Mouse (Mus musculus) A20 (cell line): ENCODE results near the gene Tuba1a.

Source experiments
- DNase-seq: peaks from one replicate; pipeline ENCODE4 v3.0.0-alpha.2; 2011; ENCODE audit warnings: low read depth, low spot score

Gene Tuba1a

GRCm38 (mm10) chr15:98953401-98954356 is at the start of gene Tuba1a, which contains the start of gene Gm49450:
Tuba1a (minus strand) TSS chr15:98953703.
Gm49450 (minus strand) TSS chr15:98953551.
- peak; percentile 99 for DNase-seq

DNA sequence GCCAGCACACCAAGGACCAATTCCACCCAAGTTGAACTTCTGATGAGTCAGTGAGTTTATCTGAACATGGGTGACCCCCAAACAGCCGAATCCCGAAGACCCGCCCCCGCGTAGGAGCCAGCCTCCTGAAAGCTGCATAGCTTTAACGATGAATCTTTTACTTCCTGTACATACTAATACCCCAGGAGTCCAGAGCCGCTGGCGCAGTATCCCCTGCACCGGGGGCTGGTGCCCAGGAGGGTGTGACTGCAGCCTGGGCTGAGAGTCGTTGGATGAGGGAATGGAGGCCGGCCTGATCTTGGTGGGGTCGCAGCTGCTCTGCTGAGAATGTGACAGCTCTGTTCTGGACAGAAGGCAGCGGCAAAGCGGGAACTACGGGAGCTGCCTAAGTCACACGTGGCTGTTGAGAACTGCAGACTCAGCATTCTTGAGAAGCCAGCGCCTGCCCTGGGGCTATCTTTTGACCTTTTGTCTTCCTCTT is 48.0 kb upstream of the Tuba1a start:
- no peak for DNase-seq

- peak; percentile 79 for DNase-seq
Measured at GRCm38 (mm10) chr15:99000535-99001283, 47.2 kb upstream of the Tuba1a start.

- DNase-seq = no peak
Measured at GRCm38 (mm10) chr15:98998775-98999157, 45.3 kb upstream of the Tuba1a start.

DNA sequence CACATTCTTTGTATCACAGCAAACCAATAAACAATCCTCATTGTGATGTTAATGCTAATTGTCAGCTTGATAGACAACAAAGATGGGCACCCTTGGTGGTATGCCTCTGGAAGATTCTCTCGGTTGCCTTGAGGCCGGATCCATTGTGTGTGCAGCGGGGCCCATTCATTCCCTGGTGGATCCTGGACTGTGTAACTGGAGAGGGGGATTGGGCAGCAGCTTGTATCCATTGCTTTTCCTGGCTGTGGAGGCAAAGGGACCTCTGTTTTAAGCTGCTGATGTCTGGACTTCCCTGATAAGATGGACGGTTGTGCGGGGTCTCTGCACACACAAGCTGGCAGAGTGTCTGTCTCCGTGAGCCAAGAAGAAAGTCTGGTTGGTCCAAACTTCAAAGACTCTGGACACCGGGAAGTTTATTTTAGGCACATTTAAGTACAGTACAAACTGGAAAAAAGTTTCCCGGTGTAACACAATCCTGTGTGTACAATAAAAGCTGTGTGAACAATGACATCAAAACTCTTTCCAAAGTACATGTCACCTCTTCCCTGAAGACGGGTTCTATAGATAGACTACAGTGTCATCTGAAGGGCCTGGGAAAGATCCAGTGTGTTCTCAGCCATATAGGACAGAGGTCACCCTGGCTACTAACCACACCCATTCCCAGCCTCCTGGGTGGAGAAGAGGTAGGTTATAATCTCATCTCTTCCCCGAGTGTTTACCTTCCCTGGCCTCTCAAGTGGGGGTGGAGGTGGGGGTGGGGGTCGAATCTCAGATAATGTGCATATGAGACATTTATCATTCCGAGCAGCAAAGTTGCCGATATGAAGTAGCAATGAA is 44.7 kb upstream of the Tuba1a start:
- no peak for DNase-seq

DNA sequence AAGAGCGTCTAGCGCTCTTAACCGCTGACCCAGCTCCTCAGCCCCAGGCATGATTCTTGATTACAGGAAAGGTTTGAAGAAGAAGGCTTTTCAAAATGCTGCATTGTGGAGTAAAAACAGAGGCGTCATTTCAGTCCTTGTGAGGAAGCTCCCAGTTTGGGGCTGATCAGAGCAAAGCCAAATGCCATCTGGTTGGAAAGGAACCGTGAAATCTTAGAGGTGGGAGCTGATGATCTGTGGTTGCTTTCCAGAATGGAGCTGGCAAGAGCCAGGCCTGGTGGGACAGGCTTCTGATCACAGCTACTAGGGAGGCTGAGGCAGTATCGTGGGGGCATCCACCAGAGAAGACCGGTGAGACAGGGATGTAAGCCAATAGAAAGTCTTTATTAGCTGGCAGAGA is 43.3 kb upstream of the Tuba1a start:
- no peak for DNase-seq

GRCm38 (mm10) chr15:98994957-98995520 is 41.5 kb upstream of the Tuba1a start:
- DNase-seq = no peak

DNA sequence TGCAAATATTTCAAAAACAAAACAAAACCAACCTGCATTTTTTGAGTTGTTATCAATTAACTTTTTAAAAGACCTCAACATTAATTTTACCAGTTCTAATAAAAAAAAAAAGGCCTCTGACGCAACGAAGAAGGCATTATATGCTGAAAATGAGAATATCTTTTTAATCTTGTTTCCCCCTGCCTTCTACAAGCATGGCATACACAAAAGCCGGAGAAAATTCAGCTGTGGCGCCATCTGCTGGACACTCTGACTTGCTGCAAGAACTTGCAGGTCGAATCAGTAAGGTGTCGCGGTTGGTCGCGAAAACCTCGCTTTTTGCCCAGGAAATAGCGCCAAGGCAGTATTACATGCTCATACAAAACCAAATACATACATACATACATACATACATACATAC is 40.4 kb upstream of the Tuba1a start:
- peak; percentile 92 for DNase-seq

- DNase-seq = peak; percentile 95
Measured at GRCm38 (mm10) chr15:98993093-98993793, 39.7 kb upstream of the Tuba1a start.

GRCm38 (mm10) chr15:98992086-98992912 is 38.8 kb upstream of the Tuba1a start:
- peak; percentile 92 for DNase-seq

GRCm38 (mm10) chr15:98991540-98992050 is 38.1 kb upstream of the Tuba1a start:
- DNase-seq = peak; percentile 30

DNA sequence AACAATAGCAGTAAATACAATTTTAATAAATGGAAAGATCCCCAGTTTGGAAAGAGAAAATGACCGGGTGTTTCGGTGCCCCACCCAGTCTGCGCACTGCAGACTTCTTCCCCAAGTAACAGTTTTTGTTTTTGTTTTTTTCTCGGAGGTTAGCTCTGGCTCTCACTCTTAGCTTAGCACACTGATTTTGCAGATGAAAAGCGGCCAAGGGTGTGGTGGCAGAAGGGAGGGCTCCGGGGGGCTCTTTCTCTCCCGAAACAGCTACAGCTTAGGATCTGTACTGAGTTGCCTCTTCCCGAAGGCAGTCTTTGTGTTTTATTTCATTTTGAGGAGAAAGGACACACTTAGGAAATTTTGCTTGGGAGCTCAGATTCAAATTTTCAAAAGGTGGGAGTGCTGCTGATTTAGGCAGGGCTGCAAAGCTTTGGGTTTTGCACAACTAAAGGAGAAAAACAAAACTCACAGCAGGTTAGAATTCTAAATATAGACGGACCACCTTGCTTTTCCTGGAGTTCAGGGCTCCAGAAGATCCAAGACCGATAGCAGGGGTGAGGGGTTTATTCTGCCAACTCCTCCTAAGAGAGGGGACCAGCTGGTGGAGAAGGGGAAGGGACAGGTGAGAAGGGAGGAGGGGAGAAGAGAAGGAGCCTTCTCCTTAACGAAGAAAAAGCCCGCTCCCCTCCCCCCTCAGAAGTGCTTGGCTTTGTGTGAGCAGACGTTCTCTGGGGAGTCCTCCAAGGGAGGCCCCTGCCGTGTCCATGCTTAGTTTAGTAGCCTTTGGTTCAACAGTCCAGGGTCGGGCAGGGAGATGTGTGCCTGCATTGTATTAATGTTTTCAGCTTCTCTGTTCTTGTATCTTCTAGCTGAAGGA is 37.4 kb upstream of the Tuba1a start:
- peak; percentile 49 for DNase-seq

- DNase-seq = no peak
Measured at GRCm38 (mm10) chr15:98989701-98990430, 36.4 kb upstream of the Tuba1a start.

DNA sequence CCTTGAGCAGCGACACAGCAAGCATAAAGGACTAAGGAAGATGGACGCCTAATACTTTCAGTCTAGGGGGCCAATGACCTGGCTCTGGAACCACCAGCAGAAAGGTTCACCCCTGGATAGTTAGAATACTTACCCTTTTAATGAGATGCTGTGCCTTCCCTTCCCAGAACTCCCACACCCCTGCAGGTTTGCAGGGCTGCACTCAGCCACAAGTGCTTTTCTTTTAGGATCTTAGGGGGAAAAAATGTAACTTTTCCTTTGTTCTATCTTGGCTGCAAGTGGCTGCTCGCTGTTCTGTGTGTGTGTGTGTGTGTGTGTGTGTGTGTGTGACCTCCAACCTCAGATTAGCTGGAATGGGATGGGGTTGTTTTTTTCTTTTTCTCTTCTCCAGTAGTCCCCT is 35.3 kb upstream of the Tuba1a start:
- DNase-seq = no peak

- DNase-seq = no peak
Measured at GRCm38 (mm10) chr15:98987661-98988181, 34.2 kb upstream of the Tuba1a start.

- DNase-seq = no peak
Measured at GRCm38 (mm10) chr15:98987077-98987630, 33.7 kb upstream of the Tuba1a start.
